Mouse (Mus musculus) frontal cortex, postnatal 36 days (tissue): Measurements from ENCODE around the gene Fam120b.
A peak's percentile ranks its signal among the peaks of the same experiment; 100 is the strongest.
"Not testable (repeated sequence)": the region's sequence is repeated elsewhere in the genome, so short reads cannot be mapped to it uniquely, and the experiment has no call there.

Experiments
- DNase-seq, 2 experiments: peaks; one replicate each; pipeline ENCODE4 v3.0.0; 2022; ENCODE audit warnings: low spot score in 2 of 2

Fam120b gene

DNA sequence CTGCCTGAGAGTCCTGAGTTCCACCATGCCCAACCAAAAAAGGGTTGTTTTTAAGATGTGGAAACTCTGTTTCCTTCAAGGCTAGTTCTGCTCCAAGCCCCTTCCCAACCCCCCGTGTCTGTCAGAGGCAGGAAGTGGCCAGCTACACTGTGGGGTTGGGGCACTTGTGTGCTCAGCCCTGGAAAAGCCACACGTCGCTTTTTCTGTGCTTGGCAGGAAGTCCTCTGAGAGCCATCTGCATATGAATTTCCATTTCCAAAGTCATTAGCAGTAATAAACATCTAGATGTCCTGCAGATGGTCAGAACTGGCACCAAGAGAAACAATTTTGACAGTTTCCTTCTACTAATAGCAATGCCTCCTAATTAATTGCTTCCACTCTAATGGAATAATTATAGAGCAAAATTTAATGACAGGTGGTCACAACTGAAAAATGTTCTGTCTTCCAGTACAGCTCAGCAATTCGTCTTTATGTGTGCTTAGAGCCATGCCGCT is 35.1 kb downstream of the Fam120b start:
- DNase-seq: no peak

DNA sequence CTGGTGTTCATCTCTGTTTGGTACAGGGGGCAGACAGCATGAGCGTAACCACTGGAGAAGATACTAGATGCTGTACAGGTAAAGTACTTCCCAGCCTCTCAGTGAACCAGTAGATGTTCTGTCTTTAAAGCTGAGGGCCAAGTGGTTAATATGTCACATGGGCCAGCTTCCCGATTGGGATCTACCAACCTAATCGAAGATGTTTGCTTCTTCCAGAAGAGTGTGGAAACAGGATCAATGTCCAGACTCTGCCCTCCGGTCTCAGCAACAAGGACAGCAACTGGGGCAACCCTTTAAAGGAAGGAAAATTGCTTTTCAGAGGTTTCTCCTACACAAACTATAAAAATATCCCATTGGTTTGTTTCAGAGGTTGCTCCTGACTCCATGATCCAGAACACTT is 35.5 kb downstream of the Fam120b start:
- no peak for DNase-seq

DNA sequence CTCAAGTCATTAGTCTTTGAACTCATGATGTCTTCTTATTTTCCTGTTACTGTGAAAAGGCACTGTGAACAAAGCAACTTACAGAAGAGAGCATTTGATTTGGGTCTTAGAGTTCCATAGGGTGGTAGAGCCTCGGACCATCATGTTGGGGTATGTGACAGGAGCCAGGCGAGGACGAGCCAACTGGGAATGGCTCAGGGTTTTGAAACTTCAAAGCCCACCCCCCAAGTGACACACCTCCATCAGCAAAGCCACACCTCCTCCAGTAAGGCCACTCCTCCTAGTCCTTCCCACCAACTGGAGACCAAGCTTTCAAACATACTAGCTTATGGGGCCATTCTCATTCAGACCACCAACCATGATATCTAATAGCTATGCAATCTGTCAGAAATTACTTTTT is 36.0 kb downstream of the Fam120b start:
- no peak for DNase-seq

DNA sequence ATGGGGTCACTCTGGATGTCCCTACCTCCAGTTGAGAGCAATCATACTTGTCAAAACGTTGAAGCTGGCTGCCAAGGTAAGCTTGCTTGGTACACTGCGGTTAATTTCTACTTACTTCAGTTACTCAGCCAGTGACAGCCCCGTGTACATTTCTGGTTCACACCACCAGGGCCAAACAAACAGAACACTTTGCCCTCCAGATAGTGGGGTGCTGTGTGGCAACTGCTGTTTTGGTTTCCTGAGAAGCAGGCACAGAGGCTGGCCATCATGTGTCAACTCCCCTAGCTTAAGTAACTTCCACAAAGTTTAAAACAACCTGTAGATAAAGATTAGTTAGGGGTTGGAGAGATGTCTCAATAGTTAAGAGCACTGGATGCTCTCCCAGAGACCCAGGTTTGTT is 38.7 kb downstream of the Fam120b start:
- no peak for DNase-seq

DNA sequence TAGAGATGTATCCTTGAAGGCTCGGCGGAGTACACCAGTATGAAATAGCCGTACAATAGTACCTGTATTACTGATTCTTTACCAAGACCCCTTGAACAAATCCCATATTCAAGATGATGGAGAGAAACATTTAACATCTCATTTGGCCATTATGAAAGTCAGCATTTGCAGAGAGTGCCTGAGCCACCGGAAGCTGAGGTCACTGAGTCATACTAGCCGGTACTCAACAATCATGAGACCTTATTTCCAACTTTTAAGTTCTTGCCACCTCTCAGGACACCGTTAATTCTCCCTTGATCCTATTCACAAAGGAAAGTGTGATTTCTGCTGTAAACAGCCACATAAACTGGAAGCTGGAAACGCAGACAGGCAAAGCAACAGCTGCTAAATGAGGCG is 44.1 kb downstream of the Fam120b start:
- no peak for DNase-seq

DNA sequence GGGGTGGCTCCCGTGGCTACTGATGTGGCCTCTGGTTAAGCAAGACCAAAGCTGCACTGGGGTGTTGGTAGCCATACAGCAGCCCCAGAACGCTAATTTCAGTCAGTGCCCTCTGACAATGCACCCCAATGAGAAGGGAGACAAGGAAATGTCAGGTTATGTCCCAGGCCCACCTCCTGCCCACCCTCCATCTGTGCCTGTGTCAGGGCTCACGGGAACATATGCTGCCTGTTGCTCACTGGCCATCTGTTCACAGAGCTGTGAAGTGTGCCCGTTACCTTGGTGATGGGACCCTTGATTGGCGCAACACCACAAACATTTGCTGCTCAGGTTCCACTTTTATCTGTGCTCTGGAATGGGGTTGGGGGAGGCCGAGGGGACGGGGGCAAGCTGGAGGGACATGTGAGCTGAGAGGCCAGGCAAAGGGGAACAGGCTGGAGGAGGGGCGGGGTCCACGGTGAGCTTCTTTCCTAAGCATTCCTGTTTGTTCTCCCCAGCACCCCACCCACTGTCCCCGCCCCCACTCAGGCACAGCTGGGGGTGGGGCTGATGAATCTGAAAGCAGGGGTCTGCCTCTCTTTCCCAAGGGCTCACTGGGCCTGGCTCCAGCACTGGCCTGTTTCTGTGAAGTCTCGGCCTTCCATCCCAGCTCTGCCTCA is 44.6 kb downstream of the Fam120b start:
- peak in 1 of 2 experiments; percentile 18 for DNase-seq

DNA sequence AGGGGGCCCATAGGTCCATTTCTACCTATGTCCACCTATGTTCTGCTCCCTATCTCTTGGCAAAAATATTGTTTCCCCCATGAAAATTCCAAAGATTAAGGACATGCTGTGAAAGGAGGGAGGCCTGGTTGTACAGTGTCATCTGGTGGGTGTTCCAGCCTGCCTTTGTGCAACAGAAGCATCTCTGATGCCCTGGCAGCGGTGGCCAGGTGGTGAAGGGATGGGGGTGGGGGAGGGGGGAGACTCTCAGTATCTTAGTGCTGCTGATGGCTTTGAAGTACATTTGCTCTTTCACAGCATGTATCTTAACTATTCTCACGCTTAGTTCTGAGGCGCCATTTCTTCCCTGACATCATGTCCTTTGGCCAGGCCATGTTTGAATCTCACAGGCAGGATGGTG is 49.4 kb downstream of the Fam120b start:
- DNase-seq: no peak

DNA sequence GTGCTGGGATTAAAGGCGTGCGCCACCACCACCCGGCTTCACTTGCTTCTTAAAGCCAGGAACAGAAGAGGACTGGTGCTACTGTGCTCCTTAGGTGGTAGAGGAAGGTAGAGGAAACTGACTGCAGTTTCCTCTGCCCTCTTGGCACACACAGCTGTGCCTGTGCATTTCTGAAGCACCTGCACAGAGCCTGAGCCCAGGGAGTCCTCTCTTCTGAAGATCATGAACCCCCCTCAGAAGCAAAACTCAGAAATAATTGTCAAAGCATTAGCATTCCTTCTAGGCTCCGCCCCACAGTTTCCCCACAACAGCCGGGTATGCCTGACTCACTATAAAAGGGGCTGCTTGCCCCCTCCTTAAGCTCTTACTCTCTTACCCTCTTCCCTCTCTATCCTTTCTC is 51.8 kb downstream of the Fam120b start:
- DNase-seq: no peak

DNA sequence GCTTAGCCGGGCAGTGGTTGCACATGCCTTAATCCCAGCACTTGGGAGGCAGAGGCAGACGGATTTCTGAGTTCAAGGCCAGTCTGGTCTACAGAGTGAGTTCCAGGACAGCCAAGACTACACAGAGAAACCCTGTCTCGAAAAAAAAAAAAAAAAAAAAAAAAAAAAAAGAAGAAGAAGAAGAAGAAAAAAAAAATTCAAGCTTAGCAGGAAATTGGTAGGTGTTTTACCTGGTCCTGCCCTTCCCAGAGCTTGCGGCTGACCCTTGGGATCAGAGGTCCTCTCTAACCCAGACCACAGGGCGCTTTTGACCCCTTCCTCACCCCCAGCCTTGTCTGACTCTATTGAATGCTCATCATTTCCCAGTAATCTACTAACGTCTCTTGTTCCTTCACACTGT is 53.1 kb downstream of the Fam120b start:
- not testable (repeated sequence) for DNase-seq

DNA sequence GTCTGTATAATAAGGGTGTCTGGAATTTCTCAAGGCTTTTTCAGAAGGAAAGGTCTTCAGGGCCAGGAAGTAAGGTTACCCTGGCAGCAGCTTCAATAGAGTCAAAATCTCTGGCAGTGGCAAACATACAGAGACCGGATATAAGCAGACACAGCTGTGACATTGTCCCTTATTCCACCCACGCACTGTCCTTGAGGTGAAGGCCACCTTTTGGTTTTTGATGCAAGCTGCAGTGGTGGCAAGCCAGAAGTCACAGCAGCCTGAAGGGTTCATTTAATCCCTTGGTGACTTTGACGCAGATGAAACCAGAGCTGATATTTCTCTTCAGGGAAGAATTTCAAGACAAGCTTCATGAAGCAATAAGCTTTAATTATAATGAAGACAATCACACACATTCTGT is 53.6 kb downstream of the Fam120b start:
- no peak for DNase-seq

DNA sequence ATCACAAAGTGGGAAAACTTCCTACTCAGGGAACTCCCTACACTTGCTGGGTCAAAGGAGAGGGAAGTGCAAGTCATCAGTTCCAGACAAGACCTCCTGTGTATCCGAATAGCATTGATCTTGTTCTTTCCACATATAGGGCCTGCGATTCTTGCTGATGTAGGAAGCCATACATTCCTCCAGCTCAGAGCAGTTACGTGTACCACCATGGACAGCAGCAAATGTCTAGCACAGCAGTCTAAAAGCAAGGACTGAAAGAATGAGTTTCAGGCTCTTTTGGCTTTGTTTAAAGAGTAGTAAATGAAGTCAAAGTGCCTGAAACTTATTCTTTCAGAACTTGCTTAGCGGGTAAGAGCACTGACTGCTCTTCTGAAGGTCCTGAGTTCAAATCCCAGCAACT is 59.2 kb downstream of the Fam120b start:
- DNase-seq: no peak

DNA sequence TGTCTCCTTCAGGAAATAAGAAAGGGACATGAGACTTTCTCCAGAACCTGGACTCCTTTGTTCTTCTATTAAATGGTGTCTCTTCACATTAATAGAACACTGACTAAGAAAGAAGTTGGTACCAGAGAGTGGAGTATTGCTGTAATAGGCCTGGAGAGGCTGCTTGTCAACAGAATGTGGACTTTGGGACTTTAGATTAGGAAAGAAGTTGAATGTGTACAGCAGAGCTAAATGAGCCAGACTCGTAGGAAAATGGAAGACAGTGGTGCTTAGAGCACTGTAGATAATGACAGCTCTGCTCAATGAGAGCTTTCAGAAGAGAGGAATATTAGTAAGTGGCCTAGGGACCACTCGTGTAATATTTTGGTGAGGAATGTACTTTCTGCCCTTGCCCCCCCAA is 60.6 kb downstream of the Fam120b start:
- DNase-seq: no peak

DNA sequence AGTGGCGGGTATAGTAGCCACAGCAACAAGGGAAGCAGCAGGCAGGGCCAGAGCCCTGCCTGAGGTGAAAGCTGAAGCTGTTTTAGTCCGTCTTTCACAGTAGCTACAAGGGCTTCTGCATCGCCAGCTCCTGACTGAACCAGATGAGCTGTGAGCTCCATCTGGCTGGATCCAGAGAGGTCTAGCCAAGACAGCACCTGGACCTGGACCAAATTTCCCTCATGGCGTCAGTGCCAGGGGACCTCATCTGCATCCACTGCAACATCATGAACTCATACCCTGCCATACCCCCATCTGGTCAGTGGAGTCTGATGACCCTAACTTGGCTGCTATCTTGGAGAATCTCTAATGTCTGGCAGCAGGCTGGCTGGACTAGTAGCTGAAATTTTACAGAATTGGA is 63.8 kb downstream of the Fam120b start:
- no peak for DNase-seq

DNA sequence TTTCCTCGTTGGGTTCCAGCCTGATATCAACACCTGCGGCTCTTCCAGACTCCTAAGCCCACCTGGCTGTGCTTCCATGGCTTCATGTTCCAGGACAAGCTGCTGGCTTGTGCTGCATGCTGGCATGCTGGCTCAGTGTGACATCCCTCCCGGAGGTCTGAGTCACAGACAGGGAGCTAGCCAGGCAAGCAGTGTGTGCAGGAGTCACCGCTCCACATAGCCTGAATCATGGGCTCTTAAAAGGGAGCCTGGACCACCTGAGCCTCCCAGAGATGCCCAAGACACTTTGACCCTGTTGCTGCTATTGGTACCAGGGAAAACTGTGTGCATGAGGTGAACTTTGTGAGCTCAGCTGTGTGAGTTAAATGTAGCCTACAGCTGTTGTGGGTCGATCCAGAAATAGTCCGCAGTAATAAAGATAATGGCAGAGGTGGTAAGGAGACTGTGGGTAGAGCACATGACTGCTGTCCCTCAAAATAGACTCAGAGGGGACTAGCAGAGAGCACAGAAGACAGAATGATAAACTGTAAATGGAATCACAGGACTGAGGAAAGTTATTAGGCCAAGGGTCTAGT is 66.0 kb downstream of the Fam120b start:
- DNase-seq: peak in 1 of 2 experiments; percentile 15

DNA sequence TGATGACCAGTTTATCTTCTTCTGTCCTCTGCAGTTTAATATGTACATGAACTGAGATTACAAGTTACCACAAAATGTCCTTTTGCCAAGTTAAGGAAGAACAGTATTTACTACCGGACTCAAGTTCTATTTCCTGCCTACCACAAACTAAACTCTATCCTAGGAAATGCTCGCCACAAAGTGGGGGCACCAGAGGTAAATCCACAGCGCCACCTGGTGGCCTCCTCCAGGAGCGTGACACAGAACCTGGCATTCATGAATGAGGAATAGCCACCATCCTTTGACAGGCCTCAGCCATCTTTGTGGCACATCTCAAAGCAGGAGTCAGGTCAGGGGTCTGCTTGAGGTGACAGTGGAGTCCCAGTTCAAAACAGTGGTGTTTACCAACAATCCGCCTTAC is 71.7 kb downstream of the Fam120b start:
- DNase-seq: peak; percentile 55 to 58

DNA sequence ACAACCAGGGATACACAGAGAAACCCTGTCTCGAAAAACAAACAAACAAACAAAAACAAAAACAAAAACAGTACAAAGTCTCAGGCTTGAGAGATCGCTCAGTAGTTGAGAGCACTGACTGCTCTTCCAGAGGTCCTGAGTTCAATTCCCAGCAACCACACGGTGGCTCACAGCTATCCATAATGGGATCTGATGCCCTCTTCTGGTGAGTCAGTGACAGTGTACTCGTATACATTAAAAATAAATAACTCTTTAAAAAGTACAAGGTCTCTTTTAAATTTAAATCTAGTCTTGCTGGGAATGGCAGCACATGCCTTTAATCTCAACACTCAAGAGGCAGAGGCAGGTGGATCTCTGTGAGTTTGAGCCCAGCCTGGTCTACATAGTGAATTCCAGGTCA is 76.7 kb downstream of the Fam120b start:
- no peak for DNase-seq
